Mouse (Mus musculus) neutrophil, adult 65 days (primary cell): ENCODE measurements around the gene Ccdc185. TPM values are rescaled to one million over a fixed set of nuclear protein-coding genes. Genes with fewer than 3 reads are reported as not detected.

Experiments used
- total RNA-seq: library from RNA; stranded (reverse); gene quantifications from 2 replicates; pipeline ENCODE4 v1.2.4, GENCODE M21; 2023

Ccdc185 gene
- not detected in 2 replicates for total RNA-seq

GRCm38 (mm10) chr1:182749080-182749479, at the start of gene Ccdc185:
Gene Ccdc185, minus strand, starts transcription at chr1:182749180.

GRCm38 (mm10) chr1:182763716-182764461, 14.9 kb upstream of the Ccdc185 start, which contains the start of gene Susd4:
Gene Susd4, plus strand, starts transcription at chr1:182763860.

Other genes starting within 250 kb of the Ccdc185 start
- gene Capn2, start 231.6 kb downstream of the Ccdc185 start, total RNA-seq, result 45.0 and 50.6 TPM in 2 replicates
- gene Capn8, start 184.2 kb downstream of the Ccdc185 start, total RNA-seq, result not detected in 2 replicates
- gene Susd4, start 14.7 kb upstream of the Ccdc185 start, total RNA-seq, result not detected in 2 replicates
- gene Tlr5, start 205.6 kb upstream of the Ccdc185 start, total RNA-seq, result 12.9 and 15.0 TPM in 2 replicates